In the genomic region with DNA sequence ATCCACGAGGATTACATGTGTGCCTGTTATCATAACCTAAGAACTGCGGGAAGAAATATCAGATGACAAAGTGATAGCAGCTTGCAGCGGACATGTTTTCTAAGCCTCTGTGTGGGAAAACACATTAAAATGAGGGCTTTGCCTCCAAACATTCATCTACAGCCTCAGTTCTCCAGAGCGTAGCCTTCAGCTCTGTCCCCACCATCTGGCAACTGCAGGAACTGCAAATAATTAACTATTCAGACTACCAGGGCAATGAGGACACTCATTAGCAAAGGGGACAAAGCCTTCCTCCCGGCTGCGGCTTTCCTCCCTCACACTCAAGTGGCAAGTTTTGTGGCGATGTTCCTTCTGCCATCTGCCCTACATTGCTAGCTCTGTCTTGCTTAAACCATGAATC, we compare ENCODE assay signal across 9 mouse cellular contexts. TPM values are rescaled to one million over a fixed set of nuclear protein-coding genes. Genes with fewer than 3 reads are reported as not detected.
DNase-seq lines count a peak whose midpoint lies in the region; ATAC-seq and TF ChIP-seq lines count a peak whose summit lies in the region.
"Had no signal": no experiment of that assay in that cellular context is flagged by ENCODE, and none has a peak within 500 bp of the region (broad histone marks: within the 10 kb centered on the region; RNA-seq: fewer than 3 reads in every experiment).

No protein-coding gene starts in this region.

- no peaks in the 10 kb centered on the region for H3K9me3 ChIP-seq in forebrain, postnatal 0 days (ENCODE audit: low read length)
- H3K9me3 ChIP-seq in intestine, embryonic 15.5 days, result no peaks in the 10 kb centered on the region
- H3K9me3 ChIP-seq in midbrain, embryonic 16.5 days (replicated peaks; ENCODE audit: control insufficient read depth, low read length, poor library complexity, severe bottlenecking), result no peaks in the 10 kb centered on the region

- no peaks in the 10 kb centered on the region for H3K4me1 ChIP-seq in thymus, adult 2 months (replicated peaks; ENCODE audit: control insufficient read depth, insufficient read depth, low read length)
- no peaks in the 10 kb centered on the region for H3K4me1 ChIP-seq in forebrain, postnatal 0 days (ENCODE audit: insufficient read depth)
- no peaks in the 10 kb centered on the region for H3K4me1 ChIP-seq in intestine, embryonic 15.5 days (replicated peaks)
- H3K4me1 ChIP-seq in midbrain, embryonic 16.5 days (ENCODE audit: control insufficient read depth, insufficient read depth, low read length), result no peaks in the 10 kb centered on the region; the same call in 1 of the 2 replicates

- peak; percentile 86 for ATAC-seq in forebrain, postnatal 0 days
- peak; percentile 66; the same call in 1 of the 2 replicates for ATAC-seq in intestine, embryonic 15.5 days
- ATAC-seq in midbrain, embryonic 16.5 days, result peak; percentile 85

- H3K27me3 ChIP-seq in thymus, adult 2 months (ENCODE audit: control insufficient read depth, insufficient read depth, low read length), result peaks cover 2% of the 10 kb centered on the region; the same call in 1 of the 2 replicates
- H3K27me3 ChIP-seq in forebrain, postnatal 0 days (ENCODE audit: insufficient read depth, low read length), result no peaks in the 10 kb centered on the region
- peaks cover 6% of the 10 kb centered on the region; the same call in 1 of the 2 replicates for H3K27me3 ChIP-seq in intestine, embryonic 15.5 days (replicated peaks)
- peaks cover 6% of the 10 kb centered on the region for H3K27me3 ChIP-seq in midbrain, embryonic 16.5 days (ENCODE audit: control insufficient read depth, insufficient read depth, low read depth, low read length)
- H3K27me3 ChIP-seq in splenic B cell, adult 2 months (ENCODE audit: control insufficient read depth, insufficient read depth, low read length, poor library complexity, severe bottlenecking), result no peaks in the 10 kb centered on the region; the same call in 1 of the 2 replicates

- TF ChIP-seq CTCF in thymus, adult 2 months (IDR thresholded peaks at IDR 0.05; ENCODE audit: borderline replicate concordance, control insufficient read depth, extremely low read depth, insufficient read depth, low read length, poor library complexity), result no peak
- peak; percentile 81 for TF ChIP-seq CTCF in forebrain, postnatal 0 days (IDR thresholded peaks at IDR 0.05; ENCODE audit: low read depth)

- no peak overlapping the region for H3K27ac ChIP-seq in thymus, adult 2 months (ENCODE audit: control insufficient read depth, insufficient read depth, low read length)
- H3K27ac ChIP-seq in forebrain, postnatal 0 days (ENCODE audit: low read depth, low read length), result no peak overlapping the region
- no peak overlapping the region for H3K27ac ChIP-seq in intestine, embryonic 15.5 days
- no peak overlapping the region for H3K27ac ChIP-seq in midbrain, embryonic 16.5 days (ENCODE audit: low read length)

- intact Hi-C loops in left cerebral cortex, postnatal 10 days (cut with DNase I), result loop anchor here (5.0 kb wide), 1 partner anchor 102 kb away; no protein-coding TSS in a partner anchor

- DNase-seq in thymus, adult 2 months, result peak; percentile 49
- no peak for DNase-seq in thymus, adult 18-20 months
- DNase-seq in cerebellum, adult 18-20 months, result peak; percentile 49 to 57
- peak; percentile 75 for DNase-seq in forebrain, postnatal 0 days
- DNase-seq in left cerebral cortex, postnatal 10 days (ENCODE audit: extremely low spot score in 1 of 2, low spot score in 2 of 2), result peak; percentile 50 to 55
- peak; percentile 73 for DNase-seq in splenic B cell, adult 2 months (ENCODE audit: low read depth, low spot score)

- H3K4me3 ChIP-seq in thymus, adult 2 months (ENCODE audit: control insufficient read depth, insufficient read depth, low read length), result no peak overlapping the region
- no peak overlapping the region for H3K4me3 ChIP-seq in forebrain, postnatal 0 days (ENCODE audit: low read depth, low read length)
- H3K4me3 ChIP-seq in intestine, embryonic 15.5 days (replicated peaks), result no peak overlapping the region
- no peak overlapping the region for H3K4me3 ChIP-seq in midbrain, embryonic 16.5 days (ENCODE audit: low read depth, low read length)

- H3K36me3 ChIP-seq in thymus, adult 2 months (ENCODE audit: control insufficient read depth, insufficient read depth, low read length), result no peaks in the 10 kb centered on the region
- H3K36me3 ChIP-seq in forebrain, postnatal 0 days (ENCODE audit: insufficient read depth), result no peaks in the 10 kb centered on the region
- no peaks in the 10 kb centered on the region for H3K36me3 ChIP-seq in intestine, embryonic 15.5 days
- no peaks in the 10 kb centered on the region for H3K36me3 ChIP-seq in midbrain, embryonic 16.5 days (ENCODE audit: control insufficient read depth, insufficient read depth, low read length)
- no peaks in the 10 kb centered on the region for H3K36me3 ChIP-seq in splenic B cell, adult 2 months (ENCODE audit: control insufficient read depth, insufficient read depth, low read length, poor library complexity, severe bottlenecking)

- 9% methylated on average over 7 of the region's 7 CpGs for WGBS in thymus, adult 2 months
- WGBS in forebrain, postnatal 0 days, result 3% methylated on average over 7 of the region's 7 CpGs
- WGBS in intestine, embryonic 15.5 days, result 3% methylated on average over 7 of the region's 7 CpGs
- 4% methylated on average over 7 of the region's 7 CpGs for WGBS in midbrain, embryonic 16.5 days

- H3K9ac ChIP-seq in forebrain, postnatal 0 days, result no peak overlapping the region
- no peak overlapping the region for H3K9ac ChIP-seq in intestine, embryonic 15.5 days
- H3K9ac ChIP-seq in midbrain, embryonic 16.5 days (ENCODE audit: low read depth, low read length), result no peak overlapping the region

- no peak overlapping the region for H3K4me2 ChIP-seq in forebrain, postnatal 0 days (ENCODE audit: low read depth)
- H3K4me2 ChIP-seq in intestine, embryonic 15.5 days (replicated peaks), result no peak overlapping the region
- peak overlapping the region; percentile 24; the same call in 1 of the 2 replicates for H3K4me2 ChIP-seq in midbrain, embryonic 16.5 days (ENCODE audit: low read length)

- no peak for TF ChIP-seq POLR2A in thymus, adult 2 months (IDR thresholded peaks at IDR 0.05; ENCODE audit: control insufficient read depth, extremely low read depth, insufficient read depth, low read length, poor library complexity)

RNA-seq across cellular contexts. Expression of a gene that starts 33.9 kb away (rescaled TPM):
- not detected in 2 replicates for polyA plus RNA-seq in thymus, adult 2 months (2012; rRNA removed)
- total RNA-seq in forebrain, postnatal 0 days (2014; rRNA removed), result not detected in 2 replicates
- polyA plus RNA-seq in forebrain, postnatal 0 days (2015; fragmentation: Nextera tagmentation; extraction: Ambion mirVana), result not detected in 2 replicates
- polyA plus RNA-seq in intestine, embryonic 15.5 days (2015; fragmentation: Nextera tagmentation; extraction: Ambion mirVana), result not detected in 2 replicates
- not detected for total RNA-seq in left cerebral cortex, postnatal 10 days (2021)
- not detected in 2 replicates for polyA plus RNA-seq in midbrain, embryonic 16.5 days (2015; fragmentation: Nextera tagmentation; extraction: Ambion mirVana)
- polyA plus RNA-seq: stomach, embryonic 16.5 days had no signal

Comparison
In these comparisons a context has a peak if more than half of its experiments do, and no peak if none do; other contexts are left out.
1. DNase-seq: peak in thymus, adult 2 months (single experiment), cerebellum, adult 18-20 months (2 of 2), forebrain, postnatal 0 days (single experiment), left cerebral cortex, postnatal 10 days (2 of 2) and splenic B cell, adult 2 months (single experiment); none in thymus, adult 18-20 months (0 of 2).
2. Peak in every context shown above with its lines, with median percentiles within 50 percentile points of each other: ATAC-seq.